Mouse (Mus musculus): ENCODE measurements around the gene Acp4. TPM values are rescaled to one million over a fixed set of nuclear protein-coding genes. Genes with fewer than 3 reads are reported as not detected.
A peak's percentile ranks its signal among the peaks of the same experiment; 100 is the strongest.
"Not testable (repeated sequence)": the region's sequence is repeated elsewhere in the genome, so short reads cannot be mapped to it uniquely, and the experiment has no call there.

Gene Acp4
- total RNA-seq, 2 experiments from 2014 or later: not detected

DNA sequence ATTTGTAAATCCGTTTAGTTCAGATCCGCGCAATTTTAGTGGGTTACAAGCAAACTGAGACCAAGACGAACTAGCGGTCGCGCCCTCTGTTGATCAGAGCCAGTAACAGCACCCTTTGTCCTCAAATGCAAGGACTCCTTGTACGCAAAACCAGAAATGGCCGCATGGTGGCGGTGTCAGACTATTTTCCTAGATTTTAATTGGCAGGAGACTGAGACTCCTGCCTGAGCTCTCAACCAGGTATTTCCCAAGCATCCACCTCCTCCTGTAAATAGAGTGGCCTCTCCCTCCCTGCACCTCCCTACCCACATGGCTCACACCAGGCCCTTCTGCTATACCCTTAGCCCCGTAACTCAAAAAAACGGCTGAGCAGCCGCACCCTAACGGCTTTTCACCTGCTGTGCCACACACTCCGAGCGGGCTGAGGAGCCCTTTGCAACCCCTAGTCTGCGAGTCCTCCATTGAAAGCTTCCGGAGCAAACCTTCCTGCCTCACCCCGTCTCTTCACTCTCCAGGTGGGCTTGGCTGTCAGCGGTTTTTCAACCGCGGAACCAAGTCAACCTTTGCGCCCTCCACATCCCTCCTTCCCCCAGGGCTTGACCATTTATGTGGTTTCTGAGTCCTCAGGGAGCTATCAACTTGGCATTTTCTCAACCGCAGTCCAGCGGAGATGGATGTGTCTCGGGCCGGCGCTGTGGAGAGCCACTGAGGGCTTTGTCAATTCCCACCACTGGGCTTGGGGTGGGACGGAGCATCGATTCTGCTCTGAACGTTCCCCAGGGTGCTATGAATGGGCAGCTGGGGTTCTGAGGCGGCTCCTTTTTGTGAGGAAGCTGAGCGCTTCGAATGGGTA is 5.8 kb upstream of the Acp4 start:
- peak; percentile 93 to 97 for DNase-seq

DNA sequence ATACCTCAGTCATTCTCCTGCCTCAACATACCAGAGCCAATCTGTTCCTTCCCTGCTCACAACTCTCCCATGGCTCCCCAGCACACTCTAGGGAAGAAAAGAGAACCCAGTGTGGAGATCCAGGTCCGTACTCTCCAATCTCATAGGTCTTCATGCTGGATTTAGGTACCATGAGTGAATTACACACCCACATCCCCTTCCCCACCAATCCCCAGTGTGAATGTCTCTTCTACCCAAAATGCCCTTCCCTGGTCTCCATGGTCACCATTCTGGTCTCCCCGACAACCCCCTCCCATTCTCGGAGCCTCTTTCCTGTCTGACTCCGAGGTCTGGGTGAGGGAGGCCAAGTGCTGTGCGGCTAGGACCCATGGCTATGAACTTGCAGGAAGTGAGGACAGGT is 4.0 kb upstream of the Acp4 start, which contains the start of gene Gm15517:
Gene Gm15517 (plus strand): TSS at position 301 of the 400 bp plus-strand sequence.
- DNase-seq: no peak

DNA sequence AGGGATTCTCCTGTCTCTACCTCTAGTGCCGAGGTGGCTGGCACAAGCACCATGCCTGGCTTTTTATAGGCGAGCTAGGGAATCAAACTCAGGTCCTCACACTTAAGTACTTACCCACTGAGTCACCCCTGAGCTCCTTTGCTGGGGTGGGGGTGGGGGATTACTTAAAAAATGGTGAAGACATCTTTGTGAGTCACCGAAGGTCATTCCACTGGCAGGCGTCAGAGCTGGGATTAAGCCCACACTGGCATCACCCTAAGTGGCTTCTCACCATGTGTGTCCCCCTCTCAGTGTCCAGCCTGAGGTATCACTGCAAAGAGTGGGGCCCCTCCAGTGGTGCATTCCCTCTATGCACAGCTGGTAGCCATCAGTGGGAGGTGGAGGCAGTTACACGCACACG is 3.2 kb upstream of the Acp4 start:
- no peak for DNase-seq

DNA sequence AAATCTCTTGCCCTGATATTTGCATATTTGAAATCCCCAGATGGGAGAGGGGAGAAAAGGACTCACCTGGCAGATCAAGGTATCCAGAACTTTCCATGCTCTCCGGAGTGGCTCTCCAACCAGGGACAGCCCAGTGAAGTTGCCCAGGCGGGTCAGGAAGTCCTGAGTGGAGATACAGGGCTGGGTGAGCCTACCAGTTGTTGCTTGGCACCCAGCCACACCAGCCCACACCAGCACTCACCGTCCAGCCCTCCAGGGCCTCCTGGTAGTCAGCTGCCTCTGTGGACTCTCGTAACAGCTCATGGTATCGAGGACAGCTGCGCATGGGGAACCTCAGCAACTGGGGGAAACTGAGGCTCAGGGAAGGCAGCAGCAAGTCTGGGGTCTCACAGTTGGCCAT is 2.2 kb downstream of the Acp4 start:
- no peak for DNase-seq

DNA sequence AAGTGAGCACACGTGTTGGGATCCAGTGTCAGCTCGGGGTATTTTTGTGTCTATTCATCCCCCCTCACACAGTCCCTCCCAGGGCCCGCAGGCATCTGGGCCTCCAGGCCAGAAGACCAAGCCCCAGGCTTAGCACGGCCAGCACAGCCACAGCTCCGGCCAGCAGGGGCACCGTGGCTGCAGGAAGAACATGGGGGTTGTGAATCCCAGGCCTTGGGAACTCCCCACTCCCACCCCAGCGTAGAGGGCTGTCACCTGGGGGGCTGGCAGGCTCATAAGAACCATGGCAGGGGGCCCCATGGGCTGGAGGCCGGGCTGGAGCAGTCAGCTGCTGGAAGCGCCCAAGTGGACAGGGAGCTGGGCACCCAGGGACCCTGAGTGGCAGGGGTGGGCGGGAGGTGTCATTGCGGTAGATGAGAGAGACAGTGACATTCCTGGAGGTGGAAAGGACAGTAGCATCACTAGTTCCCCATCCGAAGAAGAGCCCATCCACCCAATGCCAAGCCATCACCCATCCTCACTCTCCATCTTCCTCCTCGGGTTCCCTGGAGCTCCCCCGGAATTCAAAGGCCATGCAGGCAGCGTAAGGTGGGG is 4.1 kb downstream of the Acp4 start:
- DNase-seq: no peak

DNA sequence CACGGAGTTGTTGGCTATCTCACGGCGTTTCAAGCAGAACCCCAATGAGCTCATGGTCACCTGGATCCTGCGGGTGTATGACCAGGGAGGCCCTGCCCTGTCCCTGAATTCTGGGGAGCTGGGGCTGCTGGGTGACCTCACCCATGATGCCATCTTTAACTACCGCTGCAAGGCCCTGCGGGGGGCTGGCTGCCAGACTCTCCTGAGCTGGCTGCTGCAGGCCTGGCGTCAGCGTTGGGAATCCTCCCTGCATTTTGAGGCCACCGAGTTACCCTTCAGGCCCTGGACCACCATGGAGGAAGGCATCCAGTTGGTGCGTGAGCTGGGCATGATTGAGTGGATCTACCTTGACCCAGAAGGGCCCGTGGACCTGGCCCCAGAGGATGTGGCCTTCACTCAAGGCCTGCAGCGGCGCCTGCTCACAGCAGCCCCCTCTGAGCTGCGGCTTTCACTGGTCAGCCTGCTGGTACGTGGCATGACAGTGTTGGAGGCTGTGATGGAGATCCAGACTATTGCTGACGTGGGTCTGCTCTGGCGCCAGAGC is 6.4 kb downstream of the Acp4 start:
- not testable (repeated sequence) for DNase-seq

DNA sequence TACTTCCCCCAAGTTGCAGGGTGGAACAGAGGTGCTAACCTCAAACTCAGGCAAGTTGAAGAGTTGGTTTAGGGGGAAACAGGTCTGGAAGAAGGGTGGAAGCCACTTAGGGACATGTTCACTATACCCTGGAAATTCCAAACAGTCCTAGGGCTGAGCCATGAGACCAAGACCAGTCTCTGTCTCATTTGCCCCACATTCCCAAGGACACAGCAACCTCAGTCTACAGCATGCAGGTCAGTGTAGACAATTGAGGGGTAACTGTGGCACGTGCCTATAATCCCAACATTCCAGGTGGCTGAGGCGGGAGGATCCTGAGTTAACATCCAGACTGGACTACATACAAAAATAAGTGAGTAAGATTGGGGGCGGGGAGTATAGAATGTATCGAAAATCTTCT is 7.9 kb downstream of the Acp4 start:
- no peak for DNase-seq

DNA sequence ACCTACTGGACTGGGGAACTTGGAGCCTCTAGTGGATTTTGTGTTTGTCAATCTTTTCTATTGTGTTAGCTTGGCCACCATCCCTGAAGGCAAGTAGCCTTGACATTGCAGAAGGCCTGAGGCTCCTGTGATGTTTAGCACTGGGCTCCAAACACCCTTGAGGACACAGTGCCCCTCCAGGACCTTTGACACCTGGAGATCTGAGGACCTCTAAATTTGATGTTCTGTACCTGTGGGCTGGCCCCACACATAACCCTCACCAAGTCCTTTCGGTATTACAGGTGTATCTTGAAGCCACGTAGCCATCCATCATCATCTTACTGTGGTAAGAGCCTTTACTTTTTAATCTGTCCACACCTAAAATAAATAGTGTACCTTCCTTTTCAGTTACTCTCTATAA is 9.2 kb downstream of the Acp4 start:
- DNase-seq: no peak

DNA sequence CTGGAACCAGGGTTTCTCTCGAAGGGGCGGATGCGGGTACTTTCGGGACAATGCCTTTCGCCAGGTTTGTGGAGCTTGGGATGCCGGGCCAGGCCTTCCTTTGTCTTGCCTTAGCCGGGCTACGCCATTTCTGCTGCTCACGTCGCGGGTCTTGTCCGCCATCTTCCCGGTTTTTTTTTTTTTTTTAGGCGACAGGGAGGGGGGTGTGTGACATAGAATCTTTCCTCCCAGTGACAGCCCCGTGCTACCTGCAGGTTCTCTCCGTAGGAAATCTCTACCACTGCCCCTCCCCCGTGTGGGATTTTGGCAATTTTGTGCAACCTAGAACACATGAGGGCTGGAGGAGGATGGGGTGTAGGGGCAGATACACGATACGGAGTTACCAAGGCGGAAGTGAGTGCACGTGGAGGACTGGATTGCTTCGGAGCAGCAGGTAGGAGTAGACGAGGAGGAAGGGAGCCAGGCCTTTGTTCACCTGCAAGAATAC is 10.2 kb downstream of the Acp4 start:
- DNase-seq: peak in 1 of 2 experiments; percentile 26

DNA sequence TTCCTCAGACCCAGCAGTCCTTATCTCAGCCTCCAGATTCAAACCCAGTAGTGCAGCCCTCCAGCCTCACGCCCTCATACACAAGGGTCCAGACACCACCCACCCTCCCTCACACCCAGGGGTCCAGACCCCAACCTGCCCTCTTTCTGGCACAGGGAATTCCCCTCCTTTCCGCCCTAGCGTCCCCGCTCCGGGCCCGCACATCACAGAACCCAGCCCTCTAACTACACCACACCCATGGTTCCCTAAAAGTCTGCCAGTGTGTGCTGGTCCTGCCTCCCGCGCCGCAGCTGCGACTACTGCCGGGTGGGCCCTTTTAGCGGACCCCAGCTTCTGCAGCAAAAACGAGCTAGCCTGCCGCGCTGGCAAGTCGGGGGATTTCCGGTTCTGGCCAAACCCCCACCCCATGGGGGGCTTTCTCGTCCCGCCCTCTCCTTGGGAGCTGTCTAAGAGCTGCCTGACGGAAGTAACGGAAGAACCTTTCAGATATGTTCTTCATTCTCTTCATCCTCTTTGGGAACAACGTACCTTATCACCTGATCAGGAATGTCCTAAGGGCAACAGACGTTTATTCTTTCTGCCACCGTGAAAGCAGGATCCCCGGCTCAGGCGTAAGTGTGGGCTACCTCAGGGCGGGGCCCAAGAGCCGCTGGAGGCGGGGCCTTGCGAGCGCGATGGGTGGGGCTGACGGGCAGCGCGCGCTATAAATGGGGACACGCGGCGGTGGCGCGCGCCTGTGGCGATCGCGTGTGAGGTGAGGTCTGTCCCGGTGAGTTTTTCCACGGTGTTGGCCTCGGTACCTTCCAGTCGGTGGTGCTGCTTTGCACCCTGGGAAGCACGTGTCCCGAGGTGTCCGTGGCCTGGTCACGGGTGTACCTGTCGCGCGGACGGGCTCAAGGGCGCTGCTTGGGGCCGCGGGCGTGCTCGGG is 10.9 kb downstream of the Acp4 start, which contains the start of the genes 1700028J19Rik and 2410002F23Rik:
Gene 1700028J19Rik (minus strand): TSS at position 641 of the 929 bp plus-strand sequence.
Gene 2410002F23Rik (plus strand): TSS at position 668 of the 929 bp plus-strand sequence.
- peak; percentile 90 to 92 for DNase-seq

DNA sequence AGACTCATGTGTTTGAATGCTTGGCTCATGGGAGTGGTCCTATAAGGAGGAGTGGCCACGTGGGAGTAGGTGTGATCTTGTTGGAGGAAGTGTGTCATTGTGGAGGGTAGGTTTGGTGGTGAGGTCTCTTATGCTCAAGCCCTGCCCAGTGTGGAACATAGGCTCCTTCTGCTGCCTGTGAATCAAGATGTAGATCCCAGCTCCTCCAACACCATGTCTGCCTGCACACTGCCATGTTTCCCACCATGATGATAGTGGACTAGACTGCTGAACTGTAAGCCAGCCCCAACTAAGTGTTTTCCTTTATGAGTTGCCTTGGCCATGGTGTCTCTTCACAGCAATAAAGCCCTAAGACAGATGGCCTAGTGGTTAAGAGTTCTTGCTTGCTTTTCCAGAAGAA is 13.1 kb downstream of the Acp4 start:
- DNase-seq: no peak

DNA sequence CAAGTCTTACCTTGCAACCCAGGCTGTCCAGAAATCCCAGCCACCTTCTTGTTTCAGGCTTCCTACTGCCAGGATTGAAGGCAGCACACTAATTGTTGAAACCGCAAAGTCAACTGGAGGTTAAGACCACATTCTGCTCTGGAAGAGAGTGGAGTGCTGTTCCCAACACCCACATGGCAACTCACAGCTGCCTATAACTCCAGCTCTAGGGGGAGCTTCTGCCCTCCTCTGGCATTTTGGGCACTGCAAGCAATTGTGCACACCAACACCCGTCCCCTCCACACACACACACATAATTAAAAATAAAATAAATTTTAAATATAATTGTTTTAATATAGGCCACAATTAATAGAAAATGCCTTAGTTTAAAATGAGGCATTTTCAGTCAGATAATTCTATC is 16.0 kb downstream of the Acp4 start:
- no peak for DNase-seq

DNA sequence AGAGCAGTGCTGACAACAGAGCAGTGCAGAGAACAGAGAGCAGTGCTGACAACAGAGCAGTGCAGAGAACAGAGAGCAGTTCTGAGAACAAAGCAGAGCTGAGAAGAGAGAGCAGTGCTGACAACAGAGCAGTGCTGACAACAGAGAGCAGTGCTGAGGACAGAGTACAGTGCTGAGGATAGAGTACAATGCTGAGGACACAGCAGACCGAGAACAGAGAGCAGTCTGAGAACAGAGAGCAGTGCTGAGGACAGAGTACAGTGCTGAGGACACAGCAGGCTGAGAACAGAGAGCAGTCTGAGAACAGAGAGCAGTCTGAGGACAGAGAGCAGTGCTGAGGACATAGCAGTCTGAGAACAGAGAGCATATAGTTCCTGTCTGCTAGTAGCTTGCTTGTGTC is 16.5 kb downstream of the Acp4 start:
- DNase-seq: no peak

DNA sequence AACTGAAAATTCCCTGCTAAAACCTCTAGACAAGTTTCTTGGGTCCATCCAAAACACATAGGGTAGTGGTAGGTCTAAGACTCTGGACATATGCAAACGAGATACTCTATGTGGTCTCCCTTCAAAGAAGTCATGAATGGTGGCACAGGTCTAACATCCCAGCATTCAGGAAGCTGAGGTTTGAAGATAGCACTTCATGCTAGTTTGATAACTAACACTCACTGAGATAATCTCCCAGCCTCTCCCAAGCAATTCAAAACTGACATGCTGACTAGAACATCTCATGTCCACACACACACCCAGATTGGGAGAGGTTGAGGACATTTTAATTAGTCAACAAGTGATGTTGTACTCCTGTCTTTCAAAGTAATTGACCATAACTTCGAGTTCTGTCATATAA is 17.3 kb downstream of the Acp4 start:
- no peak for DNase-seq

DNA sequence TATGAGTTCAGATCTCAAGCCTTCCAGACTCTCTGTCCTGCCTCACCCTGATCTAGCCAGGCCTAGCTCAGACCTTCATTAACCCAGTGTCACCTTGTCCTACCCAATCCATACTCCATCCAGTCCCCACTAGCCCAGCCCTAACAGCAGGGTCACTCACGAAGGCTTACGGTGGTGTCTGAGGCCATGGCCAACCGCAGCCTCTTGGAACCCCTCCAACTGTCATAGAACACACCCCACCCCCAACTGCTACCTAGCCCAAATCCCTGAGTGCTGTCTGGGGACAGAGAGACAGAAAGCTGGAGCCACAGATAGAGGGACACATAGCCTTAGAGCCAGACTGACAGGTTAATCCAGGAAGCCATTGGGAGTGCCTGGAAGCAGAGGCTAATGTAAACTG is 21.3 kb downstream of the Acp4 start, which contains the start of gene Gm36864:
Gene Gm36864 (plus strand): TSS at position 269 of the 400 bp plus-strand sequence.
- no peak for DNase-seq

DNA sequence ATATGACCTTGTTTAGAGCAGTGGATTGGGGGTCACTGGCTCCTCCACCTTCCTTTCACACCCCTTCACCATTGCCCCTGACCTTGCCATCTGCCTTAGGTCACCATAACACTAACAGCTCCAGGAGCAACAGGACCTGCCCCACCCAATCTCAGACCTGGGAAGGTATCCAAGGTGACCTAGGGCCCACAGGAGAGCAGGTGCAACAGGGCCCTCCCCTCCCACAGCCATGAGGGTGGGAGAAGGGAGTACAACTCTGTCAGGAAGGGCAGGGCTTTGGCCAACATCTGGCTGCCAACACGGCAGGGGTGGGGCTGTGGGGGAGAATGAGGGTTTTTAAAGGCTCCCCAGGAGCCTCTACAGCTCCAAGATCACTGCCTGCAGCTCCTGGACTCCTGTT is 32.1 kb downstream of the Acp4 start, which contains the start of gene Klk1:
Gene Klk1 (plus strand): TSS at position 285 of the 400 bp plus-strand sequence.
- DNase-seq: no peak

DNA sequence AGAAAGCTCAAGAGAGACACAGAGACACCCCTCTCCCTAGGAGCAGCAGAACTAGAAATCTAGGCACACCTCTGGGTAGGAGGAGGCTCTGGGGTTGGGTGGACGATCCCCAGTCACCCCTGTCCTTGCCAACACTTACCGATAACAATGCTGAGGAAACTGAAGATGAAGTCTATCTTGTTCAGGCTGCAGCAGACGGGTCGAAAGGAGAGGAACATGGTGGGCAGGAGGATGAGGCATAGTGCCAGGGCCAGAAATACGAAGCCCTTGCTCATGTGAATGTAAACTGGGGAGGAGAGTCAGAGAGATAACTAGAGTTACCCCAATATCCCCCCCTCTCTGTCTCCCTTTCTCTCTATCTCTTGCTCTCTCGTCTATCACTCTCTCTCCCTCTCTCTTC is 34.8 kb downstream of the Acp4 start:
- not testable (repeated sequence) for DNase-seq

DNA sequence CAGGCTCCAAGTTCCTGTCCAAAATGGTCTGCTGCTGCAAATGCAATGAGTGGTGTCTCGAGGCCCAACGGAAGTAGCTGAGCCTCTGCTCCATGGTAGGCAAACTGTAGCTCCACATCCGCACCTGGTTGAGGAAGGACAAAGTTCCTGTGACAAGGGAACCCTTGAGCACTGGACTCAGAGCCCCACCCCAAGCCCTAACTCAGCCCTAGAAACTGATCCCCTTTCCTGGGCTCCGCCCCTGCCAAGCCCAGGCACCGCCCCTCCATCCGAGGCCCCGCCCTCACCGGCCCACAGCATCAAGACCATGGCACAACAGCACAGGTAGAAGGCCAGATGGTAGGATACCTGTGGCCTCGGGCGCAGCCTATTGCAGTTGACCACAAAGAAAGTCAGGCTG is 35.6 kb downstream of the Acp4 start:
- not testable (repeated sequence) for DNase-seq

DNA sequence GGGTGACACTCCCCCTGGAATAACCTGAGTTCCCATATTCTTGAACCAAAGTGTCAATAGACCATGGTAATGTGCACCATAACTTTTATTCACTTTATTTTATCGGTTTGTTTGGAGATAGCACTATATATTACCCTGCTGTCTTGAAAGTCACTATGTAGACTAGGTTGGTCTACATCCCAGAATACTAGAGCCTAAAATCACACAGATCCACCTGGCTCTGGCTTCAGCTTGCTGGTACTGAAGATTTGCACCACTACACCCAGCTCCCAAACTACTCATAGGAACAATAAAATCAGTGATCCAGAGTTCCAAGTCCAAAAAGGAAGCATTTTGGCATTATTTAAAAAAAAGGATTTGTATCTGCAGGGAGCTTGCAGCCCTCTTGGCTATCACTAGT is 41.5 kb downstream of the Acp4 start, which contains the start of gene Klk1b5:
Gene Klk1b5 (plus strand): TSS at position 301 of the 400 bp plus-strand sequence.
- no peak for DNase-seq

DNA sequence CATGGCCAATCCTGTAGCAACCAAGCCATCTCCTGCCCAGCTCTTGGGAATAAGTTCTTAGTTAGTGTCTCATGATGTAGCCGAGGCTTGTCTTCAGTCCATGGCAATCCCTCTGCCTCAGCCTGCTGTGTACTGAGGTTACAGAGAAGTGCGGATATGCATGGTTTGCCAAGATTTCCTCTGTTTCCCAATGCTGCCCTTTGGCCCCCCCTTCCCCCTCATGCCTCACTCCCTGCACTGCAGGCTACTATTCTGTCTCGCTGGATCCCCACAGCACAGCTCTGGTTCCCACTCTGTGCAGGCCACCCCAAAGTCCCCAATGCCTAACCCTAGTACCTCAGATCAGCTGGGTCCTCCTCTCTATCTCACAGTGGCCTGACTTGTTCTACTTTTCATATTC is 48.9 kb downstream of the Acp4 start:
- DNase-seq: no peak

DNA sequence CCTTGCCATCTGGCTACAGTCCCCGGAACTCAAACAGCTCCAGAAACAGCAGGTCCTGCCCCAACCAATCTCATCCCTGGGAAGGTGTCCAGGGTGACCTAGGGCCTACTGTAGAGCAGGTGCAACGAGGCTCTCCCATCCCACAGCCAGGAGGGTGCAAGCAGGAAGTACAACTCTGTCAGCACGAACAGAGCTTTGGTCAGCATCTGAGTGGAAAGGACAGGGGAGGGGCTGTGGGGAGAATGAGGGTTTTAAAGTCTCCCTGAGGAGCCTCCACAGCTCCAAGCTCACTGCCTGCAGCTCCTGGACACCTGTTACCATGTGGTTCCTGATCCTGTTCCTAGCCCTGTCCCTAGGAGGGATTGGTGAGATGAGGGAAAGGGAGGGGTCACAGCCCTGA is 50.0 kb downstream of the Acp4 start, which contains the start of gene Klk1b4:
Gene Klk1b4 (plus strand): TSS at position 301 of the 400 bp plus-strand sequence.
- DNase-seq: not testable (repeated sequence)
